Mouse (Mus musculus): ENCODE measurements around the gene Zfp747. TPM values are rescaled to one million over a fixed set of nuclear protein-coding genes. Genes with fewer than 3 reads are reported as not detected.
"Not testable (repeated sequence)": the region's sequence is repeated elsewhere in the genome, so short reads cannot be mapped to it uniquely, and the experiment has no call there.

Gene Zfp747
- polyA plus RNA-seq, 1 experiment from 2014 or later, result 10.5 TPM

DNA sequence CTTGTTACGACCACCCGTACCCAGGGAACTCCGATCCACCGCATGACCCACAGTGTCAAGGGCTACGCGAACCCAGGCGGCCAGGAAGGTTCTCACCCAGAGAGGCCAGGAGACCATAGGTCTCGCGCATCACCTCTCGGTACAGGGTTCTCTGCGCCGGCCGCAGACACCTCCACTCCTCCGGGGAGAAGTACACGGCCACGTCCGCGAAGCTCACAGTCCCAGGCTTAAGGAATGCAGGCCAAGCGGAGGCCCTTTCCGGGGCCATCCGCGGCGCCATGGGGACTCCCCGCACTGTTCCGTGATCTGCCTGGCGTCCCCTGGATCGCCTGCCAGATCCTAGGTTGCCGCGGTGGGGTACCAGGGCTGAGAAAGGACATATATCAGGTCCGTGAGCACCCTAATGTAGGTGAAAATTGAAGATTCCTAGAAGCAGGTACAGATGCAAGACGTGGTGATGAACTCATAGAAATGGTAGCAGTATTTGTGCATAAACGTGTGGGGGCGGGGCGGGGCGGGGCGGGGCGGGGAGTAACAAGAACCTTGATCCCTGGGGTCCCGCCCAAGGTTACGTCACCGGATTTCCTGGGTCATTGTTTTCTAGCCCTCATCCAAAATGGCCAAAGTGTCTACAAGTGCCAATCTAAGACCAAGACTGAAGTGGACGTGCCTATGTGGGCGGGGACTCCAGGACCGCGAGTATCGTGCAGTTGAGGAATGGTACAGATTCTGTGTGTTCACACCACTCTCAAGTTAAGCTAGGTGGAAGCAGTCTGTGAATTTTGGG is 17.5 kb upstream of the Zfp747 start, which contains the start of gene E430018J23Rik:
Gene E430018J23Rik, minus strand, starts transcription at position 473 of the 787 bp plus-strand sequence.
- Histone ChIP-seq H3K9ac (peak within 1 kb of the TSS; percentile 89), H3K36me3 (peaks cover 13% of the 10 kb centered on the region), H3K4me2 (peak within 1 kb of the TSS; percentile 78), H3K4me3 (peak within 1 kb of the TSS; percentile 67), H3K4me1 (peaks cover 16% of the 10 kb centered on the region), H3K27me3 (no peaks in the 10 kb centered on the region), H3K9me3 (no peaks in the 10 kb centered on the region), H3K27ac (peak within 1 kb of the TSS; percentile 88)
- under 1% methylated on average over 45 of the region's 45 CpGs for WGBS
- ATAC-seq (ENCODE audit: insufficient number of reproducible peaks, insufficient read depth, low FRiP score, low TSS enrichment, low read depth), result peak; percentile 87

GRCm38 (mm10) chr7:127392251-127392824 is 16.5 kb upstream of the Zfp747 start:
- peak overlapping the region; percentile 89 for H3K9ac ChIP-seq
- 85% methylated on average over 8 of the region's 8 CpGs for WGBS

GRCm38 (mm10) chr7:127391538-127391937 is 15.7 kb upstream of the Zfp747 start:
- no peak overlapping the region for H3K27ac ChIP-seq
- ATAC-seq (ENCODE audit: insufficient number of reproducible peaks, insufficient read depth, low FRiP score, low TSS enrichment, low read depth), result no peak
- H3K4me2 ChIP-seq, result no peak overlapping the region
- no peak overlapping the region for H3K9ac ChIP-seq
- H3K36me3 ChIP-seq, result peaks cover 13% of the 10 kb centered on the region
- H3K9me3 ChIP-seq, result no peaks in the 10 kb centered on the region
- H3K4me1 ChIP-seq, result peaks cover 16% of the 10 kb centered on the region
- no peak overlapping the region for H3K4me3 ChIP-seq
- 96% methylated on average over 16 of the region's 16 CpGs for WGBS
- H3K27me3 ChIP-seq, result no peaks in the 10 kb centered on the region

More at GRCm38 (mm10) chr7:127392251-127392824, 16.5 kb upstream of the Zfp747 start:
- Histone ChIP-seq H3K9me3 (no peaks in the 10 kb centered on the region), H3K27ac (no peak overlapping the region), H3K4me1 (peaks cover 16% of the 10 kb centered on the region), H3K27me3 (no peaks in the 10 kb centered on the region), H3K36me3 (peaks cover 13% of the 10 kb centered on the region), H3K4me3 (peak overlapping the region; percentile 67), H3K4me2 (peak overlapping the region; percentile 78)
- no peak for ATAC-seq (ENCODE audit: insufficient number of reproducible peaks, insufficient read depth, low FRiP score, low TSS enrichment, low read depth)

GRCm38 (mm10) chr7:127390306-127390705 is 14.5 kb upstream of the Zfp747 start:
- Histone ChIP-seq H3K4me3 (no peak overlapping the region), H3K27ac (no peak overlapping the region), H3K9me3 (no peaks in the 10 kb centered on the region), H3K4me2 (no peak overlapping the region), H3K4me1 (peaks cover 16% of the 10 kb centered on the region), H3K9ac (no peak overlapping the region), H3K27me3 (no peaks in the 10 kb centered on the region), H3K36me3 (peaks cover 17% of the 10 kb centered on the region)
- no peak for ATAC-seq (ENCODE audit: insufficient number of reproducible peaks, insufficient read depth, low FRiP score, low TSS enrichment, low read depth)
- 72% methylated on average over 7 of the region's 7 CpGs for WGBS

DNA sequence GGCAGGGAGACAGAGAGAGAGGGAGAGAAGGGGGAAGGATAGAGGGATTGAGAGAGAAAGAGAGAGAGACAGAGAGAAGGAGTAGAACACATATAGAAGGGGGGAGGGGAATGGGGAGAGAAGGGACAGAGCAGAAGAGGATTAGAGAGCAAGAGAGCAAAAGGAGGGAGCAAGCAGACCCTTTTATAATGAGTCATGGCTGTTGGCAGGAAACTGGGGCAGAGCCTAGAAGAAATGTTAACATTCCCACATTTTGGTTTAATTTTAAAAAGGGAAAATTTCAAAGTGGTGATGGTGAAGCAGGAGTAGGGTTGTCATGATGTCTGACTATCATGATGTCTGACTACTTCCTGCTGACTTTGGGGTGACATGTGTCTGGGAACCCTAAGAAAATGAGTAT is 12.4 kb upstream of the Zfp747 start:
- not testable (repeated sequence) for H3K4me1 ChIP-seq; H3K27ac ChIP-seq; H3K9ac ChIP-seq; H3K9me3 ChIP-seq; H3K4me3 ChIP-seq; ATAC-seq (ENCODE audit: insufficient number of reproducible peaks, insufficient read depth, low FRiP score, low TSS enrichment, low read depth); H3K4me2 ChIP-seq; H3K27me3 ChIP-seq
- peaks cover 32% of the 10 kb centered on the region for H3K36me3 ChIP-seq

- Histone ChIP-seq H3K4me1 (no peaks in the 10 kb centered on the region), H3K27me3 (no peaks in the 10 kb centered on the region), H3K9me3 (peaks cover 10% of the 10 kb centered on the region), H3K4me3 (peak within 1 kb of the TSS; percentile 55), H3K27ac (no peak within 1 kb of the TSS), H3K4me2 (peak within 1 kb of the TSS; percentile 68), H3K36me3 (peaks cover 33% of the 10 kb centered on the region), H3K9ac (peak within 1 kb of the TSS; percentile 75)
- ATAC-seq (ENCODE audit: insufficient number of reproducible peaks, insufficient read depth, low FRiP score, low TSS enrichment, low read depth), result peak; percentile 71; the same call in 1 of the 2 replicates
- 20% methylated on average over 38 of the region's 38 CpGs for WGBS
These were observed 11.0 kb upstream of the Zfp747 start, which contains the start of gene 9130019O22Rik for GRCm38 (mm10) chr7:127386641-127387392. TSS of gene 9130019O22Rik (minus strand) at chr7:127387166.

GRCm38 (mm10) chr7:127385560-127385959 is 9.7 kb upstream of the Zfp747 start:
- not testable (repeated sequence) for H3K9ac ChIP-seq; H3K27me3 ChIP-seq; H3K4me2 ChIP-seq; H3K27ac ChIP-seq; H3K4me1 ChIP-seq; ATAC-seq (ENCODE audit: insufficient number of reproducible peaks, insufficient read depth, low FRiP score, low TSS enrichment, low read depth); H3K4me3 ChIP-seq
- 95% methylated on average over 4 of the region's 4 CpGs for WGBS
- Histone ChIP-seq H3K9me3 (peaks cover 10% of the 10 kb centered on the region), H3K36me3 (peaks cover 24% of the 10 kb centered on the region)

DNA sequence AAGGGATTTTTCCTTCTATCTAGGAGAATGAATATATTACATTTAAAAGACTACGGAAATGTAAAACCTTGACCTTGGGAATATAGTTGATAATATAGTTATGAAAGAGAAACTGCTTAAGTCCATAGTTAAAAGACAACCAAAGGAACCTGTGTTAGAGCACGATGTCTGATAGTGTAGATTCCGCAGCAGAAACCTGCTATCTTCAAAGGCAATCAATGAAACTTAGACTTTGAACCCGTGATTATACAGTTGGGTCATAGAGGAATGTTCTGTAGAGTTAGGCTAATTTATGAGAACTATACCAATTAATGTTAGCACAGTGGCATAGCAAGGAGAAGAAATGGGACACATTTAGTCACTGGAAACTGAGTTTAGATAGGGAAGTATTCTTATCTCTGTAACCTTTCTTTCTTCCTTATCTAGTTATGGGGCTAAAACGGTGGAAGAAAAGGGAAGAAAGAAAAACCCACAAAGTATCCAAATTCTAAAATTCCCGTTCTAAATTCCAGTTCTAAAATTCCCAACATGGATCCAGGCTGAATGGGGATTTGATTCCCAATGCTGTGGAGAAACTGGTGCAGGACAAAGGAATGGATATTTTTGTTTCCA is 2.6 kb upstream of the Zfp747 start:
- Histone ChIP-seq H3K27ac (no peak overlapping the region), H3K4me2 (no peak overlapping the region), H3K36me3 (peaks cover 18% of the 10 kb centered on the region), H3K4me3 (no peak overlapping the region), H3K4me1 (0 out of 2 replicates have a peak, but pooled peaks cover 3% of the 10 kb centered on the region), H3K27me3 (no peaks in the 10 kb centered on the region), H3K9me3 (0 out of 2 replicates have a peak, but pooled peaks cover 3% of the 10 kb centered on the region), H3K9ac (no peak overlapping the region)
- no peak for ATAC-seq (ENCODE audit: insufficient number of reproducible peaks, insufficient read depth, low FRiP score, low TSS enrichment, low read depth)
- WGBS, result 76% methylated on average over 6 of the region's 6 CpGs

DNA sequence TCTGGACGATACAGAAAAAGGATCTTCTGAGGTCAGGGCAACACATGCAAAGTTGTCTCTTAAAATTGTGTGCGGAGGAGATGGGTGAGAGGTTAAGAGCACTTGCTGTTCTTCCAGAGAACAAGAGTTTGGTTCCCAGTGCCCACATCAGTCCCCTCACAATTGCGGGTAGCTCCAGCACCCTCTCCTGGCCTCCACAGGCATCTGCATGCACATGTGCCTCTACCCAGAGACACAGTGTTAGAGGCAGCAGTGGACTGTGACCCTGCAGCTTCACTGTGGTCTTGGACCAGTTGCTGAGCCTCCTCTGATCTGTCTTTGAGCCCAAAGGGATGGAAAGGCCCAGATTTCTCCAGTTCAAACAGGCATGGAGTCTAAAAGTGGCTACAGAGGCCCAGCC is 4.0 kb downstream of the Zfp747 start:
- not testable (repeated sequence) for H3K4me2 ChIP-seq; H3K27ac ChIP-seq; H3K4me1 ChIP-seq; ATAC-seq (ENCODE audit: insufficient number of reproducible peaks, insufficient read depth, low FRiP score, low TSS enrichment, low read depth); H3K9me3 ChIP-seq; H3K4me3 ChIP-seq; H3K9ac ChIP-seq; H3K27me3 ChIP-seq
- 84% methylated on average over 3 of the region's 3 CpGs for WGBS
- H3K36me3 ChIP-seq, result peaks cover 13% of the 10 kb centered on the region

GRCm38 (mm10) chr7:127371213-127371612 is 4.6 kb downstream of the Zfp747 start:
- no peak for ATAC-seq (ENCODE audit: insufficient number of reproducible peaks, insufficient read depth, low FRiP score, low TSS enrichment, low read depth)
- Histone ChIP-seq H3K27ac (no peak overlapping the region), H3K9me3 (no peaks in the 10 kb centered on the region), H3K27me3 (no peaks in the 10 kb centered on the region), H3K4me2 (no peak overlapping the region), H3K9ac (no peak overlapping the region), H3K4me3 (no peak overlapping the region), H3K36me3 (peaks cover 13% of the 10 kb centered on the region), H3K4me1 (0 out of 2 replicates have a peak, but pooled peaks cover 3% of the 10 kb centered on the region)
- WGBS, result 80% methylated on average over 2 of the region's 2 CpGs

DNA sequence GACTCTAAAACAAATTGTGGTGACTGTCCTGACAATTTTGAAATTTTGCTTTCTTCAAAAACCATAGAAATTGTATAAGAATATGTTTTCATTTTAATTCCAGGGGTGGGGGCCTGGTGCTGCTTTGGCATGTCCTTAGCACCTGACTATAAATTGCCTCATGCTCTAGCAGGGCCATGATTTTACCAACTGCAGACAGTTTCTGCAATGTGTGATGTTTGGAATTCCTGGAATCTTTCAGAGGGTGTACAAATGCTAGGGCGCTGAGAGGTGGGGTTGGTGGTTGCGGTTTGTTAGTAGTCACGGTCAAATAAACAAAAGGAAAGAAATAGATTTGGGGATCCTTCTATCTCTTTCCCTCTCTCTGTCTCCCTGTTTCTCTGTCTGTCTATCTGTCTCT is 9.6 kb downstream of the Zfp747 start:
- WGBS, result 68% methylated on average over 3 of the region's 3 CpGs
- Histone ChIP-seq H3K36me3 (no peaks in the 10 kb centered on the region), H3K4me3 (no peak overlapping the region), H3K4me2 (no peak overlapping the region), H3K27me3 (peaks cover 25% of the 10 kb centered on the region), H3K27ac (no peak overlapping the region), H3K9me3 (no peaks in the 10 kb centered on the region), H3K4me1 (peaks cover 11% of the 10 kb centered on the region), H3K9ac (no peak overlapping the region)
- no peak for ATAC-seq (ENCODE audit: insufficient number of reproducible peaks, insufficient read depth, low FRiP score, low TSS enrichment, low read depth)

Data from embryonic facial prominence, embryonic 13.5 days (tissue).